Mouse (Mus musculus) monocyte, adult 2 months (primary cell): ENCODE data around the gene P2rx5.

Experiments used
- DNase-seq, 2 experiments: peaks; one replicate each; pipeline ENCODE4 v3.0.0; 2022; ENCODE audit warnings: low spot score in 2 of 2, low read depth in 1 of 2

Gene P2rx5

DNA sequence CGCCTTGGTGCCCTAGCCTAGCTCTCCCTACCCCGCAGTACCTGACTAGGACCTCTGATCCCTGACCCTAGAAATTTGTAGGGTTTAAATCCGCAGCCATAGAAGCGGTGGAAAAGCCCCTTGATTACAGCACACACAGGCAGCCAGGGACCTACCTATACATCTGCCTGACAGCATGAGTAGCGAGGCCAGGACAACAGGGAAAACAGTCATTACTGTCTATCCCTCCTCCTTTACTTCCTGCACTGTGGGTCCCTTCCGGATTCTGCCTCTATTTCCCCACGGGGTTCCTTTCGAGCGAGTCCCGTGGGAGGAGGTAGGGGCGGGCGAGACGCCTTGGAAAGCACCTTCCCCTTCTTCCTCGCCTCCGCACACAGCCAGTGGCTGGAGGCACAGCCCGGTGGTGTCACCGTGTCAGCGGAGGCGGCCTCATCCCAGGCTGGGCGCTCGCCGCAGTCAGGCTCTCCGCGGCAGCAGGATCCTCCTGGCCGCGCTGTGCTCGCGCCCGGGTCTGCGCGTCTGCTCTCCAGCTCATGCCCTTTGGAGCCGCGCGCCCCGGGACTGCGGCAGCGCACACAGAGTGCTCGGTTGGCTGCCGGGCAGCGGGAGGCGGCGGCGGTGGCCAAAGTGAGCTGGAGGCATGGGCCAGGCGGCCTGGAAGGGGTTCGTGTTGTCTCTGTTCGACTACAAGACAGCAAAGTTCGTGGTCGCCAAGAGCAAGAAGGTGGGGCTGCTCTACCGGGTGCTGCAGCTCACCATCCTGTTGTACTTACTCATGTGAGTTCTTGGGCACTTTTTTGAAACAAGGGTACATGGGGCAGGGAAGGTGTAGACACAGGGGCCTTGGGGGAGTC is at the start of gene P2rx5:
TSS of gene P2rx5 (plus strand) at position 465 of the 854 bp plus-strand sequence.
- DNase-seq, result no peak

DNA sequence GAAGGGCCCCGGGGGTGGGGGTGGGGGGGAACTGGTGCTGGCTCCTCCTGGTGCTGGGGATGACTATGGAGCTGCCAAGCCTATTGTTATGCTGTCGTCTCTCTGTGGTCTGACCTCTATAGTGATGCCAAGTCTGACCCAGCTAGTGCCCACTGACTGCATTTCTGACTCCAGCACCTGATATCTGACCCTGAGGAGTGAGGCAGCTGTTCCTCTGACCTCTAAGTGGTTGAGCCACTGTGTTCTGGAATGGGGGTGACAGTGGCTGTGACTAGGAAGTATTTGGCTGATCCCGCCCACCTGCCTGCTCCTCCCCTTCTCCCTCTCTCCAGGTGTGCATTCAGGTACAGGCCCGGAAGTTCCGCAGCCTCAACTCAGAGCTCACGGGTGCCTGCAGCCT is 48.8 kb upstream of the P2rx5 start:
- no peak for DNase-seq

DNA sequence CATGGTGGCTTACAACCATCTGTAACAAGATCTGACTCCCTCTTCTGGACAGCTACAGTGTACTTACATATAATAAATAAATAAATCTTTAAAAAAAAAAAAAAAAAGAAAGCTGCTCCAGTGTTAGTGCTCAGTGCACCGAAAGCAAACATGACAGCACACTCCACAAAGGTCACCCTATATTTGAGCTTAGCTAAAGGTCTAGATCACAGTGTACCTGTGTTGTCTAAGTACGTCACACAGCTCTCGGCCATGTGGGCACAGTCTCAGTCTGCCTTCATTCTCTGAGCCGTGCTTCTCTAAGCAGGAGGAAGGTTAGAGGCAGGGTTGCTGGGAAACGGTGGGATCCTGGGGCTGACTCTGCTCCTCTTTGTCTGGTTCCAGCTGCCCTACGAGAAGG is 33.7 kb upstream of the P2rx5 start:
- DNase-seq, result no peak

DNA sequence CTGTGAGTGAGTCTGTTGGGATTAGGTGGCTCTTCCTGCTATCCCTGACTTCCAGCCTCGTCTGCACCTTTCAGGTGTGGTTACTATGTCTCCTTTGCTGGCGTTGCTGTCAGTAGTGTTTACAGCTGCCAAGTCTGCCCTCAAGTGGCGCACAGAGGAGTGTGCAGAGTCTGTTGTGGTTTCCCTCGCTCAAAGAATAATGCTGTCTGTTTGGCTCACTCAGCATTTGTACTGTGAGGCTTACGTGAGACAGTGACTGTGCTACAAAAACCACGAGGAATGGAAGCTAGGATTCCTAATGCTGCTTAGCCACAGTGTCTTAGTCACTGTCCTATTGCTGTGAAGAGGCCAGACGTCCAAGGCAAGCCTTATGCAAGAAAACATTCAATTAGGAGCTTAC is 29.2 kb upstream of the P2rx5 start:
- no peak for DNase-seq

DNA sequence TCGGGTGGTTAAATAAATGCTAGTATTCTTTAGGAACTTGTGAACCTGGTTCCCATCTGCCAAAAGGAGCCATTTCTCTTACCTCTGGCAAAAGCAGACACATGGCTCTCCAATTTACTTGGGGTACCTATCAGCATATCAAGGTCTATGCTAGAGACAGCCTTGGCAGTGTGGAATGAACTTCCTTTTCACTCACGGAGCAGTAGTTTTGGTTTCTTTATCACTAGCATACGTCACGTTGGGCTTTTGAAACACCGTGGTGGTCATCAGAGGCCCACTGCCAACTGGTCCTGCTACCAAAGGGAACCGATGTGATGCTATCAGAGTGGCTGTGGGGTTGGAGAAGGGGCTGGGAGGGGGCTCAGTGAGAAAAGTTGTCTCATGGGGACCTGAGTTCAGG is 27.2 kb upstream of the P2rx5 start:
- DNase-seq, result no peak

GRCm38 (mm10) chr11:73134222-73134621 is 26.0 kb upstream of the P2rx5 start:
- DNase-seq, result no peak

- DNase-seq, result no peak
These were observed 23.6 kb upstream of the P2rx5 start for GRCm38 (mm10) chr11:73136587-73136986.

DNA sequence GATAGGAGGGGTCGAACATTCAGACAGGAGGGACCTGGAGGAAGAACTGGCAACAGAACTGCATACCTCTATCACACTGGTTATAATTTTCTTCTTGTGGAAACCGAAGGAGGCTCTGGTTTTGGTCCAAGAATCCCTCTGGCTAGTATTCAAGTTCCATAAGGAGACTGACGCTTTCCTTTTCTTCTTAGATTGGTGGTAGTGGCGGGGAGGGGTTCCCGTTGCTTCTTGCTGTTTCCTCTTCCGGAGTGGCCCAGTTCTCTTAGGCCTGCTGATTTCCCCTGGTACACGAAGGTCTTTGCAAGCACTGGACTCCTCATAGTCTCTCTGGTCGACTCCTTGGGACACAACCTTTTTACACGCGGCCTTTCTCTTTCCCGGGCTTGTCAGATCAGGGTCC is 23.1 kb upstream of the P2rx5 start:
- DNase-seq, result no peak

DNA sequence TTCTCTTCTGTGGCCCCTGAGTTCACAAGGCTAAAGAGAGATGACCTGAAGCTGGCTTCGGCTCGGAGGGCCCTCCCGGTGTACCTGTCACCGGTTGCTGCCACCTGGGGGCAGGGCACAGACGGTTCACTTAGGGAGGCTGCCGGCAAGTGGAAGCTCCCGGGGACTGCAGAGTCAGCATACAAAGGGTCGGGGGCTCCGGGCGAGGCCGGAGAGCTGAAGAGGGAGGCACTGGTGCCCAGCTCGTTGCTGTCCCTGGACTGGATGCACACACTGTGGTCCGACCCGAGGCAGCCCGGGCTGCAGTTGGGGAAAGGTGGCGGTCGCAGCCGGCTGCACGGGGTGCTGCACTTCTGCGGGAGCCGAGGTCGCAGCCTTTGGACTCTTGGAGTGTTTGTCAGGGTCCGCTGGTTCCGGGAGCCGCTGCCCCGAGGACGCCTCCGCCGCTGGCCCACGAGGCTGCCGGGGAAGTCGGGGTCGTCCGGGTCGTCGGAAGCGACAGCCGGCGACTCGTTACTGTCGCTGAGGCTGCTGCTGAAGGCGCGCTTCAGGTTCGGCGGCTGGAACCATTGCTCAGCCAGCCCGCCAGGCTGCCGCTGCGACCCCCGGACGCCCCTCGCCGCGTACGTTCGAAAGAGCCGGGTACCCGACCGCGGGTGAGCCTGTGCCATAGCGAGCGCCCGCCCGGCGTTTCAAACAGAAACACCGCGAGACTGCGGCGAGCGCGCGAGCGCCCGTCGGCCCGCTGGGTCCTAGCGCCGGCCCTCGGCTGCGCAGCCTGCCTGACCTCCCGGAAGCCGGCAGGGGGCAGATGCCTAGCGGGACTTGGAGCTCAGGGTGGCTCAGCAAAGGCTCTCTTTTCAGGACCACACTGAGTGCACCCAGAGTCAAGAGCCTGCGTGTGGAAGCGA is 22.4 kb upstream of the P2rx5 start, which contains the start of gene Haspin:
TSS of gene Haspin (minus strand) at position 704 of the 911 bp plus-strand sequence.
- DNase-seq, result peak; percentile 78 to 87

DNA sequence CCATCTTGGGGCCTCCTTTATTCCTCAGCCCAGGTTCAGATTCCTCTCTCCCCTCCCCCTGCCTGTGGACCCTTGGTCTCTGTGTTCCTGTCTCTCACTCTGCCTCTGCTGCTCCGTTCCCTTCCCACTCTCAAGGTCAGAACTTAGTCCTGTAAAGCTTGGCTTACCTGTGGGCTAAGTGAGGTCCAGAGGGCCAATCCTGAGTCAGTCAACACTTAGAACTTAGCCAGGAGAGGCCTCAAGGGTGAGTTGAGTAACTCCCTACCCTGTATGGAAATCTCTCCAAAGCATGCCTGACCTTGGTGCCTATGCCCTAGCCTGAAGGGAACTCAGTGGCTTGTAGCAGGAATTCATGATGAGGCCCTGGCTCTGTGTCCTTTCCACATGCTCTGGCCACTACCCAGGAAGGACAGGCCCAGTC is 15.9 kb upstream of the P2rx5 start:
- no peak for DNase-seq

DNA sequence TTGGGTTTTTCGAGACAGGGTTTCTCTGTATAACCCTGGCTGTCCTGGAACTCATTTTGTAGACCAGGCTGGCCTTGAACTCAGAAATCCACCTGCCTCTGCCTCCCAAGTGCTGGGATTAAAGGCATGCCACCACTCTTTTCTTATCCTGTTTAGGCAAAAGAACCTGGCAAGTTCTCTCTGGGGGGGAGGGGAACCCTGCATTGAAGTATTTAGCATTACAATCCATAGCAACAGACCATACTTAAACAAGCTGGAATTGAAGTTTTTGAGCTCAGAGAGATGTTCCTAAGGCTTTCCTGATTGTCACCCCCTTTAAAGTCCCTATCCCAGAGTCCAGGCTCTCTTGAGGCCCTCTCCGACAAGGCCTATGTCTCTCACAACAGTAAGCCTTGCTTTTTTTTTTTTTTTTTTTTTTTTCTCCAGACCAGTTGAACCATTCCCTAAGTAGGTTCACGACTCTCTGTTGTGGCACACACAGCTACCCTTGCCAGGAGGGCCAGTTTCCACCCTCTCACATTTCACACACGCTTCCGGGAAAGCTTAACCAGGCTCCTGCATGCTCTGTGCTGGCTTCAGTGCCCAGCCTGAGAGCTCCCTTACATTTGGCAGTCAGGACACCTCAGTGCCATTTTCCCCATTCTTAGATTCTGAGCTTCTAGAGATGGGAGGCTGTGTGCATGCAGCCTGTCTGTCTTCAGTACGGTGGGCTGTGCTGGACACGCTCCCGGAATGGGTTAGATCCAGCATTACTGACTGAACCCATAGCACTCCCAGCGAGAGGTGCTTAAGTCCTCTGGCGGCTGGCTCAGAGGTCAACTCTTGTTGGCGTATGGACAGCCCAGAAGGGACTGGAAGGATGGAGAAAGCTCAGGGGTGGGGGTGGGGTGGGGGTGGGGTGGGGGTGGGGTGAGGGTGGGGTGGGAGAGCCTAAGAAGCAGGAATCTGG is 13.9 kb upstream of the P2rx5 start:
- no peak for DNase-seq

- no peak for DNase-seq
These were observed 13.3 kb upstream of the P2rx5 start for GRCm38 (mm10) chr11:73146975-73147365.

- DNase-seq, result no peak
These were observed 12.0 kb upstream of the P2rx5 start for GRCm38 (mm10) chr11:73148209-73148608.

DNA sequence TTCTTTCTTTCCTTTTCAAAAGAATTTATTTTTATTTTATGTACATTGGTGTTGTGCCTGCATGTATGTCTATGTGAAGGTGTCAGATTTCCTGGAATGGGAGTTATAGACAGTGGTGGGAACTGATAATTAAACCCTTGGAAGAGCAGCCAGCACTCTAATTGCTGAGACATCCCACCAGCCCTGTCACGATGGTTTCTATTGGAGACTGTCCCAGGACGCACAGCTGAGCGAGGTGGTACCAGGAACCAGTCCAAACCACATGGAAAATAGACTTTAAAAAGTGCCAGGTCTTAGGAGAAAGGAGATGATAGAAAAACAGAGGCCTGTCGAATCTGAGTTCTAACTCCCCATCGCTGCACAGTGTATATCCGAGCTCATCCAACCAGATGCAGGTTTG is 5.2 kb upstream of the P2rx5 start:
- DNase-seq, result no peak

DNA sequence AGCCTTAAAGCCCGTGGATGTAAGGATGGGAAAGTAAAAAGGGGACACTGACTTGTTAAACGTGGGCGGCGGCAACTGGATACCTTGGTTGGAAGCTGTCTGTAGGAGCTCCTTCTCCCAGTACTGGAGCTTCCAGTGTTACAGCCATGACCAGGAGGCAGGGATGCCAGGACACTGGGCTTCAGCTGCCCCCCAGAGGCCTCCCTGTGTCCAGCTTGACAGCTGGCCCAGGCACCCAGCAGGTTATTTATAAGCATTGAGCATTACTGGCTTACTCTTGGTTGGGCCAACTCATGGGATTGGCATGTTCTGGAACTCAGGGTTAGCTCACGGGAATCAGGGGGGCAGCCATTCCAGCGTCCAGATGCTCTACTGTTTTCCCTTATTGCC is 585 bp downstream of the P2rx5 start:
- no peak for DNase-seq

DNA sequence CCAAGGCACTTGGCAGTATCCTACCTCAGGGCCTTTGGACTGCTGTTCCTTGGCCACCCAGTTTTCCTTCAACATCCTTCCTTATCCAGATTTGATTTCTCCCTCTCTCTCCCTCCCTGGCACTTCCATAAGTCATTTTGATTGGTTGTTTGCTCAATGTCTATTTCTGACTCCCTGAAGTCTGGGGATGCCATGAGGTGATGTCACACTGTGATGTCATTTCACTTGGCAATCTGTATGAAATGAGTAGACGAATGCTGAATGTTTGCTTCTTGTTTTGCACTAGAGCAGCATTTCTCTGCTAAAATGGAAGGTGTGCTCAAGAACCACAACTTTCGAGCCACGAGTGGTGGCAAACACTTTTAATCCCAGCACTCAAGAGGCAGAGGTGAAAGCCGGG is 1.4 kb downstream of the P2rx5 start:
- no peak for DNase-seq

- DNase-seq, result no peak
These were observed 2.1 kb downstream of the P2rx5 start for GRCm38 (mm10) chr11:73162284-73162683.

GRCm38 (mm10) chr11:73168071-73168470 is 7.8 kb downstream of the P2rx5 start:
- no peak for DNase-seq

DNA sequence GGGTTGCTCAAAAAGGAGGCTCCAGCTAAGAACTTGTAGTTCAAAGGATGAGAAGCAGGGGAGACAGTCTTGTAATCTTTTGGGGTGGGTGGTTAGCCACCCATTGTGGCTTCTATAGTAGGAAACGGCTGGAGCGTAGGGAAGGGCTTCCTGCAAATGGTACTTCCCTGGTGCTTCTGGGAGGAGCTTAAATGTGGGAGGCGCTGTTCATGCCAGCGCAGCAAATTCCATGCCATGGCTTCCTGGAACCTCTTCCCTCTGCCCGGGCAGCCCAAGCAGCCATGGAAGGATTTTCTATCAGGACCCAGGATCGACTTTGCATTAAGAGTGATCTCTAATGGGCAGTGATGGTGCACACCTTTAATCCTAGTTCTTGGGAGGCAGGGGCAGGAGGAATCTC is 8.4 kb downstream of the P2rx5 start:
- no peak for DNase-seq

DNA sequence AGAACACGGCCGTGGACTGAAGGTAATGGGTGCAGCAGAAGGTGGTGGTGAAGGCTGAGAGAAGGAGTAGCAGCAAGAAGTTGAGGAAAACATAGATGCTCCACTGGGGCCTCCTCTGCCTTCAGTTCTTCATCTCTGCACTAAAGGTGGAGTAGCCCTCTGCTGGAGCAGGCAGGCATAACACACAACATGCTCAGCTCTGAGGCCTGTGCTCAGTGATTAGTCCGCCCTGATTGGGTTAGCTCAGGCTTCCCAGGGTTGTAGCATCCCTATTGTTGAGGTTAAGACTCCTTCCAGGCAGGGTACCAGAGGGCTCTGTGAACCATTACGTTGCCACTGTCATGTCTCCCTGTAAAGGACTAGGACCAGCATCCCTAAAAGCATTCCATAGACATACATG is 9.0 kb downstream of the P2rx5 start:
- peak in 1 of 2 experiments; percentile 19 for DNase-seq

GRCm38 (mm10) chr11:73172186-73172585 is 12.0 kb downstream of the P2rx5 start:
- DNase-seq, result no peak
